Mouse (Mus musculus): ENCODE data around the gene Nck1. TPM values are rescaled to one million over a fixed set of nuclear protein-coding genes. Genes with fewer than 3 reads are reported as not detected.

The Nck1 gene
- total RNA-seq, 2 experiments from 2014 or later, result 26.0 to 37.4 TPM

DNA sequence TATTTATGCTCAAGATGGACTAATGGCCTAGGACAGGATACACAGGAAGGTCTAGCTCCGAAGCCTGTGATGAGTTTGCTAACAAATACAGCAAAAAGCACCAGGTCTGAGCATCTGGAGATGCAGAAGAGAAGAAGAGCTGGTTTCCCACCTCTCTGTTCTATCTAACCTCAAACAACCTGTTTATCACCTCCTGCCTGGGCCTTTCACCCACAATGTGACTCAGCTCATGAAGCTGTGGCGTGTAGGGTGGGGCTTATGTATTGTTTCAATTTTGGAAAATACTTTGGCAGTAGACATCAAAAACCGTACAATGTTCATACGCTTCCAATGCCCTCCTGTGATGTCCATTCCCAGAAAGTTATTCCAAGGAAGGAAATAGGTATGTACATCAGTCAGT lies 83.8 kb downstream of the Nck1 start:
- TF ChIP-seq CTCF (IDR thresholded peaks at IDR 0.05), result no peak
- no peak overlapping the region; the same call in 1 of the 2 replicates for H3K4me3 ChIP-seq
- no peak for DNase-seq
- intact Hi-C loops (cut with DNase I), result no loop called here
- peak overlapping the region; percentile 84 for H3K27ac ChIP-seq

- peak; percentile 73 for DNase-seq
- peak overlapping the region; percentile 23 for H3K4me3 ChIP-seq
- peak overlapping the region; percentile 84 for H3K27ac ChIP-seq
- intact Hi-C loops (cut with DNase I), result no loop called here
- no peak for TF ChIP-seq CTCF (IDR thresholded peaks at IDR 0.05)
Observed at GRCm38 (mm10) chr9:100461671-100462070, 84.3 kb downstream of the Nck1 start.

GRCm38 (mm10) chr9:100460203-100460602 lies 85.7 kb downstream of the Nck1 start:
- Histone ChIP-seq H3K4me3 (no peak overlapping the region), H3K27ac (peak overlapping the region; percentile 84; the same call in 1 of the 2 replicates)
- intact Hi-C loops (cut with DNase I), result no loop called here
- TF ChIP-seq CTCF (IDR thresholded peaks at IDR 0.05), result no peak
- DNase-seq, result no peak

DNA sequence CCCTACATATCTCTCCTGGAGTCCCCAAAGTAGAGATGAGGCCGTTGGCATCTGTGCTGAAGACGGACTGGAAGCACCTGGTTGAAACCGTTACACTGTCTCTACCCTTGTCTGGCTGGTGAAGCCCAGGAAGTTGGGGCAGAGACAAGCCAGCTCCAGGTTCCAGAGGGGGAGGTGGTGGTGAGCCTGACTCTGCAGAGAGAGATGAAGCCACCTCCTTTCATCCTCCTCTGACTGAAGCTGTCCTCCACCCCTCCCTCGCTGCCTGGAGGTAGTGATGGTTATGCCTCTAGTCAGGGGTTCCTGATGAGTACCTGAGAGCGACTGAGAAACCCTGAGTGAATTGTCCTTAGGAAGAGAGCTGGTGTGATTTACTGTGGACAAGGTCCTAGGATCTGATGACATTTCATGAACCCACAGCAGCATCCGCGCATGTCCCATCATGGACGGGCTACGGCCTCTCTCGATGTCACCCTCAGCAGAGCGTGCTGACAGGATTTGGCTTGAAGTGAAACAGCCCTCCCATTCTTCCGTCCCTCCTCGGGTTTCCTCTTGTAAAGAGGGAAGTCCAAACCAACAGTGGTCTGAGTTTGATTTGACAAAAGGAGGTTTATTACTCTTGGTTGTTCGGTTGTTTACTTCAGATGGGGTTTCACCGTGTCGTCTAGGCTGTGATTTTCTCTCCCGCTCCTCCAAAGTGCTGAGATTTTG lies 87.8 kb downstream of the Nck1 start:
- no peak for DNase-seq
- TF ChIP-seq CTCF (IDR thresholded peaks at IDR 0.05), result no peak
- Histone ChIP-seq H3K4me3 (no peak overlapping the region), H3K27ac (no peak overlapping the region)
- intact Hi-C loops (cut with DNase I), result loop anchor here (5.0 kb wide), 1 partner anchor 34 kb away; no protein-coding TSS in a partner anchor

- DNase-seq, result peak; percentile 27
- peak overlapping the region; percentile 63 for H3K27ac ChIP-seq
- TF ChIP-seq CTCF (IDR thresholded peaks at IDR 0.05), result no peak
- intact Hi-C loops (cut with DNase I), result loop anchor here (2.0 to 5.0 kb wide), 3 partner anchors 93 to 462 kb away; partner anchors contain the start of gene Nck1
- peak overlapping the region; percentile 75 for H3K4me3 ChIP-seq
Observed at GRCm38 (mm10) chr9:100454664-100454993, 91.3 kb downstream of the Nck1 start.

GRCm38 (mm10) chr9:100453944-100454663 lies 91.8 kb downstream of the Nck1 start:
- TF ChIP-seq CTCF (IDR thresholded peaks at IDR 0.05), result peak; percentile 90

GRCm38 (mm10) chr9:100452432-100452831 lies 93.5 kb downstream of the Nck1 start:
- intact Hi-C loops (cut with DNase I), result loop anchor here (5.0 kb wide), 1 partner anchor 95 kb away; the partner anchor contains the start of gene Nck1
- TF ChIP-seq CTCF (IDR thresholded peaks at IDR 0.05), result no peak
- no peak for DNase-seq
- Histone ChIP-seq H3K4me3 (no peak overlapping the region), H3K27ac (no peak overlapping the region)

More at GRCm38 (mm10) chr9:100453944-100454663, 91.8 kb downstream of the Nck1 start:
- peak overlapping the region; percentile 75 for H3K4me3 ChIP-seq
- peak overlapping the region; percentile 63 for H3K27ac ChIP-seq
- intact Hi-C loops (cut with DNase I), result loop anchor here (2.0 to 5.0 kb wide), 3 partner anchors 93 to 463 kb away; partner anchors contain the start of gene Nck1
- peak; percentile 82 for DNase-seq

DNA sequence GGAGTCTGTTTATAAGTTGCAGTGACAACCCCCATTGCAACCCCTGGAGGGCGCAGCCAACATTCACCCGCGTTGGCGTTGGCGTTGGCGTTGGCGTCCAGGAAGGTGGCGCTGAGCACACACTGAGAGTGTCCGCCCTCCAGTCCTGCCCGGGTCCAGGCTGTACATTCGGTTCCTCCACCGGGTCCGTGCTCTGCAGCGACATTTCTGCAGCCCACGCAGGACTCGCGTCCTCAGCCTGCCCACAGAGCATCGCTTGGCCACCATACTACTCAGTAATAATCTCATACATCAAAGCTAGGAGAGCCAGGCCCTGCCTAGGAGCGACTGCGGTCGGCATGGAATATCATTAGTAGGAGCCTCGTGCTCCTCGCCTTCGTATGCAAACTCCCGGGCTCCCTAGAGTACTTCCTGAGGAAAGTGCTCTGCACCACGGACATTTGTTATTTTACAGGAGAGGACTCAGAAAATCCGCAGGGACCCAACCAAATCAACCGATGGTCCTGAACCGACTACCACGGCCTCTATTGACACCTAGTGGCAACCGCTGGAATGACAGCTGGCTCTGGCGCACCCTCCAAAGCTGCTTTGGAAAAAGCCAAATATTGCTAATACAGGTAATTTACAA lies 99.8 kb downstream of the Nck1 start:
- TF ChIP-seq CTCF (IDR thresholded peaks at IDR 0.05), result peak; percentile 5; the same call in 1 of the 2 replicates
- DNase-seq, result peak; percentile 78
- H3K4me3 ChIP-seq, result peak overlapping the region; percentile 72
- H3K27ac ChIP-seq, result peak overlapping the region; percentile 38; the same call in 1 of the 2 replicates
- intact Hi-C loops (cut with DNase I), result loop anchor here (5.0 kb wide), 1 partner anchor 599 kb away; no protein-coding TSS in a partner anchor

Other genes starting within 250 kb of the Nck1 start
- gene Il20rb, start 59.3 kb downstream of the Nck1 start, total RNA-seq (2021), result 1 to 10 TPM; 1.3 to 1.9 TPM
- 1 to 10 TPM in 1 of 2 experiments, under 1 TPM in 1; 0.51 to 1.3 TPM for gene Slc35g2, start 25.0 kb upstream of the Nck1 start, total RNA-seq (2021)
- gene Stag1, start 51.7 kb upstream of the Nck1 start, total RNA-seq (2021), result 10 to 100 TPM; 26.1 to 28.4 TPM

All from gastrocnemius, adult 2 months (tissue).